Mouse (Mus musculus) MEL (cell line): Measurements from ENCODE around the gene Dppa4. TPM values are rescaled to one million over a fixed set of nuclear protein-coding genes. Genes with fewer than 3 reads are reported as not detected.

Experiments used
- DNase-seq: peaks from one replicate; pipeline ENCODE4 v3.0.0; 2011; ENCODE audit warnings: low read depth, low spot score
- H3K27ac ChIP-seq: 2 replicates; pipeline ENCODE4 v1.5.1; 2012; ENCODE audit warnings: low read depth, mild to moderate bottlenecking, control low read depth, low read length, moderate library complexity; ENCODE audit not compliant: control insufficient read depth
- H3K27me3 ChIP-seq, 2 experiments: fragments of 150-350 bp in 1 of 2; sonication (generic) in 1 of 2; 2 replicates each; pipeline ENCODE4 v1.6.1; 2012; ENCODE audit warnings: low read length in 2 of 2, mild to moderate bottlenecking in 2 of 2, improper control_type of control experiment in 1 of 2, moderate library complexity in 1 of 2; ENCODE audit not compliant: insufficient read depth in 2 of 2, control insufficient read depth in 1 of 2
- H3K36me3 ChIP-seq, 2 experiments: 2 replicates each; pipeline ENCODE4 v1.6.1; 2012 to 2014; ENCODE audit warnings: low read length in 2 of 2, improper control_type of control experiment in 1 of 2, inconsistent platforms in 1 of 2, mild to moderate bottlenecking in 1 of 2; ENCODE audit not compliant: insufficient read depth in 2 of 2, control insufficient read depth in 1 of 2
- H3K4me1 ChIP-seq, 2 experiments: fragments of 150-350 bp in 1 of 2; sonication (generic) in 1 of 2; 2 replicates each; pipeline ENCODE4 v1.6.1; 2012; ENCODE audit warnings: low read length in 2 of 2, improper control_type of control experiment in 1 of 2, mild to moderate bottlenecking in 1 of 2; ENCODE audit not compliant: insufficient read depth in 2 of 2, control insufficient read depth in 1 of 2
- H3K4me3 ChIP-seq, 2 experiments: fragments of 150-350 bp in 1 of 2; sonication (generic) in 1 of 2; 2 replicates each; pipeline ENCODE4 v1.5.1; 2012; ENCODE audit warnings: low read depth in 2 of 2, low read length in 2 of 2, mild to moderate bottlenecking in 2 of 2, moderate library complexity in 2 of 2, control low read depth in 1 of 2, improper control_type of control experiment in 1 of 2; ENCODE audit not compliant: control insufficient read depth in 1 of 2, insufficient read depth in 1 of 2
- H3K79me2 ChIP-seq: 2 replicates; pipeline ENCODE4 v1.6.1; 2012; ENCODE audit warnings: mild to moderate bottlenecking, low read length, moderate library complexity; ENCODE audit not compliant: control insufficient read depth, poor library complexity, insufficient read depth
- H3K9ac ChIP-seq: 2 replicates; pipeline ENCODE4 v1.6.1; 2012; ENCODE audit warnings: low read depth, mild to moderate bottlenecking, control low read depth, low read length, moderate library complexity; ENCODE audit not compliant: control insufficient read depth, poor library complexity, severe bottlenecking
- H3K9me3 ChIP-seq: fragments of 150-350 bp; sonication (generic); replicated peaks from 2 replicates; pipeline ENCODE4 v1.6.1; 2012; ENCODE audit warnings: mild to moderate bottlenecking, low read length, improper control_type of control experiment, moderate library complexity; ENCODE audit not compliant: insufficient read depth
- BHLHE40 ChIP-seq: IDR thresholded peaks from 2 replicates; pipeline ENCODE4 v1.6.1; 2012; ENCODE audit warnings: low read depth, mild to moderate bottlenecking, inconsistent platforms, low read length, improper control_type of control experiment, borderline replicate concordance
- CHD1 ChIP-seq: IDR thresholded peaks from 2 replicates; pipeline ENCODE4 v1.6.1; 2012; ENCODE audit warnings: low read depth, mild to moderate bottlenecking, inconsistent platforms, low read length, improper control_type of control experiment
- CHD2 ChIP-seq: IDR thresholded peaks from 2 replicates; pipeline ENCODE4 v1.6.1; 2011; ENCODE audit warnings: low read length, improper control_type of control experiment
- CTCF ChIP-seq, 3 experiments: IDR thresholded peaks in 2 of 3; conservative IDR thresholded peaks in 1 of 3; 2 replicates each; pipeline ENCODE4 v1.5.1; 2011 to 2012; ENCODE audit warnings: low read length in 3 of 3, low read depth in 2 of 3, mild to moderate bottlenecking in 2 of 3, improper control_type of control experiment in 1 of 3, inconsistent platforms in 1 of 3, mixed read lengths in 1 of 3, moderate library complexity in 1 of 3; ENCODE audit not compliant: control insufficient read depth in 1 of 3, insufficient read depth in 1 of 3, poor library complexity in 1 of 3, severe bottlenecking in 1 of 3
- E2F4 ChIP-seq: IDR thresholded peaks from 2 replicates; pipeline ENCODE4 v1.6.1; 2011; ENCODE audit warnings: low read depth, low read length, improper control_type of control experiment, borderline replicate concordance
- EP300 ChIP-seq, 2 experiments: IDR thresholded peaks; 2 replicates each; pipeline ENCODE4 v1.6.1; 2011; ENCODE audit warnings: improper control_type of control experiment in 2 of 2, low read length in 2 of 2, low read depth in 1 of 2, mild to moderate bottlenecking in 1 of 2
- ETS1 ChIP-seq: IDR thresholded peaks from 2 replicates; pipeline ENCODE4 v1.6.1; 2012; ENCODE audit warnings: low read depth, mild to moderate bottlenecking, inconsistent platforms, low read length, improper control_type of control experiment, moderate library complexity
- GABPA ChIP-seq: IDR thresholded peaks from 2 replicates; pipeline ENCODE4 v1.6.1; 2012; ENCODE audit warnings: low read depth, mild to moderate bottlenecking, inconsistent platforms, low read length, improper control_type of control experiment, moderate library complexity
- HCFC1 ChIP-seq: IDR thresholded peaks from 2 replicates; pipeline ENCODE4 v1.6.1; 2012; ENCODE audit warnings: low read depth, mild to moderate bottlenecking, inconsistent platforms, low read length, improper control_type of control experiment, moderate library complexity
- JUND ChIP-seq: IDR thresholded peaks from 2 replicates; pipeline ENCODE4 v1.6.1; 2011; ENCODE audit warnings: low read depth, mild to moderate bottlenecking, improper control_type of control experiment, low read length
- MAFK ChIP-seq: IDR thresholded peaks from 2 replicates; pipeline ENCODE4 v1.6.1; 2011; ENCODE audit warnings: low read depth, mild to moderate bottlenecking, low read length, improper control_type of control experiment, borderline replicate concordance
- MAX ChIP-seq: IDR thresholded peaks from 2 replicates; pipeline ENCODE4 v1.6.1; 2011; ENCODE audit warnings: low read length, improper control_type of control experiment
- MAZ ChIP-seq: IDR thresholded peaks from 2 replicates; pipeline ENCODE4 v1.6.1; 2012; ENCODE audit warnings: low read depth, mild to moderate bottlenecking, inconsistent platforms, low read length, improper control_type of control experiment
- MEF2A ChIP-seq: IDR thresholded peaks from 2 replicates; pipeline ENCODE4 v1.6.1; 2014; ENCODE audit warnings: low read depth, mild to moderate bottlenecking, inconsistent platforms, low read length, improper control_type of control experiment; ENCODE audit not compliant: poor library complexity, insufficient replicate concordance, severe bottlenecking; ENCODE audit errors: extremely low read depth
- NELFE ChIP-seq: IDR thresholded peaks from 2 replicates; pipeline ENCODE4 v1.6.1; 2011; ENCODE audit warnings: low read depth, low read length, improper control_type of control experiment
- POLR2A ChIP-seq, 2 experiments: IDR thresholded peaks; 2 replicates each; pipeline ENCODE4 v1.6.1; 2011 to 2012; ENCODE audit warnings: low read length in 2 of 2, mild to moderate bottlenecking in 2 of 2, control low read depth in 1 of 2, improper control_type of control experiment in 1 of 2, low read depth in 1 of 2, moderate library complexity in 1 of 2; ENCODE audit not compliant: control insufficient read depth in 1 of 2, insufficient read depth in 1 of 2, poor library complexity in 1 of 2
- RAD21 ChIP-seq: IDR thresholded peaks from 2 replicates; pipeline ENCODE4 v1.6.1; 2011; ENCODE audit warnings: mild to moderate bottlenecking, low read depth, low read length, improper control_type of control experiment
- RCOR1 ChIP-seq: IDR thresholded peaks from 2 replicates; pipeline ENCODE4 v1.6.1; 2012; ENCODE audit warnings: low read depth, mild to moderate bottlenecking, inconsistent platforms, low read length, improper control_type of control experiment
- SIN3A ChIP-seq: IDR thresholded peaks from 2 replicates; pipeline ENCODE4 v1.6.1; 2012; ENCODE audit warnings: low read length, improper control_type of control experiment, inconsistent platforms
- SMC3 ChIP-seq: IDR thresholded peaks from 2 replicates; pipeline ENCODE4 v1.6.1; 2011; ENCODE audit warnings: low read depth, low read length, improper control_type of control experiment
- TBP ChIP-seq: IDR thresholded peaks from 2 replicates; pipeline ENCODE4 v1.8.0; 2011; ENCODE audit warnings: low read depth, low read length, improper control_type of control experiment
- USF1 ChIP-seq: IDR thresholded peaks from 2 replicates; pipeline ENCODE4 v1.6.1; 2014; ENCODE audit warnings: low read depth, mild to moderate bottlenecking, inconsistent platforms, low read length, improper control_type of control experiment, moderate library complexity
- ZMIZ1 ChIP-seq: IDR thresholded peaks from 2 replicates; pipeline ENCODE4 v1.6.1; 2012; ENCODE audit warnings: low read depth, mild to moderate bottlenecking, inconsistent platforms, low read length, improper control_type of control experiment, moderate library complexity
- polyA plus RNA-seq, 2 experiments: library from polyadenylated mRNA; stranded (reverse) in 1 of 2; unstranded in 1 of 2; fragments of >175 nt in 1 of 2; fragments of >200 nt in 1 of 2; gene quantifications; 2 replicates each; pipeline versions ENCODE4 v1.2.1 to v1.2.4; 2012; ENCODE audit warnings: low replicate concordance in 2 of 2, low read depth in 1 of 2; ENCODE audit not compliant: insufficient read length in 2 of 2, insufficient read depth in 1 of 2, missing spikeins in 1 of 2
- total RNA-seq: library from RNA; depleted of rRNA; stranded (reverse); fragments of 300-350 nt; gene quantifications from 2 replicates; pipeline ENCODE4 v1.2.3, GENCODE M21; 2012

The Dppa4 gene
- total and polyA plus RNA-seq, 3 experiments = not detected

DNA sequence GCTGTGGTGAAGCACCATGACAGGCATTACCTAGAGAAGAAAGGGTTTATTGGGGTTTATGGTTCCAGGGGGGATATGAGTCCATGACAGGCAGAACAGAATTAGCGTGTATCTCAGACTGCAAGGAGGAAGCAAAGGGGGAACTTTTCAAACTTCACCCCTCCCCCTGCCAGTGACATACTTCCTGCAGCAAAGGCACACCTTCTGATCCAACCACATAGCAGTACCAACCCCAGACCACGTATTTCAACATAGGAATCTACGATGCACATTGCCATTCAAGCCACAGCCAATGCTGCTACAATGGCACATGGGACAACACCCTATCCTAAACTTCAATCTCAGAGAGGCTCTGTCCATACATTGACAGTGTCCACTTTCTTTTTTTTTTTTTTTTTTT lies 16.4 kb downstream of the Dppa4 start:
- TF ChIP-seq RCOR1 = no peak
- TF ChIP-seq TBP = no peak
- no peak for TF ChIP-seq CTCF (IDR thresholded peaks at IDR 0.05 in 2 of 3, conservative IDR thresholded peaks at IDR 0.05 in 1 of 3; ENCODE audit: control insufficient read depth in 1 of 3, insufficient read depth in 1 of 3, low read depth in 2 of 3, low read length in 3 of 3, poor library complexity in 1 of 3, severe bottlenecking in 1 of 3)
- TF ChIP-seq HCFC1 = no peak
- no peak for TF ChIP-seq ETS1
- no peak for TF ChIP-seq SIN3A
- no peak for TF ChIP-seq SMC3
- no peak for TF ChIP-seq BHLHE40
- no peak for TF ChIP-seq MAX
- no peak for TF ChIP-seq EP300 (IDR thresholded peaks at IDR 0.05; ENCODE audit: low read depth in 1 of 2, low read length in 2 of 2)
- no peak for TF ChIP-seq POLR2A (IDR thresholded peaks at IDR 0.05; ENCODE audit: control insufficient read depth in 1 of 2, insufficient read depth in 1 of 2, low read depth in 1 of 2, low read length in 2 of 2, poor library complexity in 1 of 2)
- no peak for TF ChIP-seq CHD2
- no peak for TF ChIP-seq RAD21
- no peak for TF ChIP-seq JUND
- no peak for TF ChIP-seq ZMIZ1
- no peak for TF ChIP-seq NELFE
- no peak overlapping the region for H3K27ac ChIP-seq
- H3K9me3 ChIP-seq = no peaks in the 10 kb centered on the region
- DNase-seq = no peak
- H3K36me3 ChIP-seq = no peaks in the 10 kb centered on the region
- H3K27me3 ChIP-seq = no peaks in the 10 kb centered on the region
- no peaks in the 10 kb centered on the region for H3K79me2 ChIP-seq
- no peaks in the 10 kb centered on the region for H3K4me1 ChIP-seq
- H3K4me3 ChIP-seq = no peak overlapping the region
- no peak overlapping the region for H3K9ac ChIP-seq

DNA sequence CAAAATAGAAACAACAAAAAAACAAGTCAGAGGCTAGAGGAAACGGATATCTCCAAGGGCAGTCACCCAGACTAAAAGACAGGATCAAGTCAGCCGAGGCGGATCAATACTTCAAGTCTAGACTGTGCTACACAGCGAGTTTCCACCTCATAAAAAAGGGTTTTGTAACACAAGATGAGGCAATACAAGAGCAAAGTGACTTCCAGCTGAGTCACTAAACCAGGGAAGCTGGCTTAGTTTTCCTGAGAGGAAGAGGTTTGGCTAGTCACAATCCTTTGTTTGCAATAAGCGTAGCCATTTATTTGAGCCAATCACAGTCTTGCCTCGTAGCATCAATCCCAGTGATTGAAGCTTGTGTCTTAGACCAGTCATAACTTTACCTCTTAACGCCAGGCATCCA lies 20.0 kb downstream of the Dppa4 start, which contains the start of gene Dppa2:
Gene Dppa2 (plus strand): TSS at position 400 of the 400 bp plus-strand sequence.
- Histone ChIP-seq H3K9me3 (no peaks in the 10 kb centered on the region), H3K27me3 (no peaks in the 10 kb centered on the region), H3K4me3 (no peak within 1 kb of the TSS), H3K79me2 (no peaks in the 10 kb centered on the region), H3K4me1 (no peaks in the 10 kb centered on the region), H3K27ac (no peak within 1 kb of the TSS), H3K36me3 (no peaks in the 10 kb centered on the region), H3K9ac (no peak within 1 kb of the TSS)
- no peak for DNase-seq
- TF ChIP-seq JUND = no peak
- no peak for TF ChIP-seq ZMIZ1
- no peak for TF ChIP-seq MEF2A
- TF ChIP-seq MAZ = no peak
- TF ChIP-seq MAX = no peak
- TF ChIP-seq HCFC1 = no peak
- no peak for TF ChIP-seq CHD1
- no peak for TF ChIP-seq GABPA
- no peak for TF ChIP-seq SIN3A
- TF ChIP-seq POLR2A (IDR thresholded peaks at IDR 0.05; ENCODE audit: control insufficient read depth in 1 of 2, insufficient read depth in 1 of 2, low read depth in 1 of 2, low read length in 2 of 2, poor library complexity in 1 of 2) = no peak
- TF ChIP-seq TBP = no peak
- TF ChIP-seq SMC3 = no peak
- no peak for TF ChIP-seq E2F4
- no peak for TF ChIP-seq MAFK
- TF ChIP-seq USF1 = no peak
